Mouse (Mus musculus): ENCODE measurements around the gene Lrrk2. TPM values are rescaled to one million over a fixed set of nuclear protein-coding genes. Genes with fewer than 3 reads are reported as not detected.
"Not testable (repeated sequence)": the region's sequence is repeated elsewhere in the genome, so short reads cannot be mapped to it uniquely, and the experiment has no call there.

The Lrrk2 gene
- polyA plus RNA-seq, 1 experiment from 2014 or later: 1.5 TPM

DNA sequence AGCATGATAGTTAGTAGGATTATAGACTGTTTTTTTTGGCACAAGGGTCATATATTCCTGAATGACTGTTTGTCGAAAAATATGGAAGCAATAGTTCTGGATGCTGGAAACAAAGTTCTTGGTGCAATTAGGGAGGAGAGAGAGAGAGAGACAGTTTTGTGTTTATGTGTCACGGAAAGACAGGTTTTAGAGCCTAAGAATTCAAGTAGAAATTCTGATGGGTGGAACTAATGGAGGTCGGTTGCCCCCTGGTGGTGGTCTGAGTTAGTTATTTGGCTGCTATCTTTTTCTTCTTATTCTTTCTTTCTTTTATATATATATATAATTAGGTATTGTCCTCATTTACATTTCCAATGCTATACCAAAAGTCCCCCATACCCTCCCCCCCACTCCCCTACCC, 81.6 kb downstream of the Lrrk2 start:
- no peak for ATAC-seq (ENCODE audit: low read depth)
- Histone ChIP-seq H3K9ac (ENCODE audit: low read depth, low read length) (no peak overlapping the region), H3K4me1 (ENCODE audit: control insufficient read depth, low read depth, low read length) (no peaks in the 10 kb centered on the region), H3K9me3 (replicated peaks; ENCODE audit: control insufficient read depth, low read length) (no peaks in the 10 kb centered on the region), H3K27ac (ENCODE audit: low read length) (no peak overlapping the region), H3K27me3 (ENCODE audit: control insufficient read depth, insufficient read depth, low read depth, low read length) (no peaks in the 10 kb centered on the region), H3K4me2 (ENCODE audit: low read depth, low read length) (no peak overlapping the region), H3K4me3 (ENCODE audit: low read depth, low read length) (no peak overlapping the region), H3K36me3 (ENCODE audit: control insufficient read depth, insufficient read depth) (no peaks in the 10 kb centered on the region)
- WGBS (ENCODE audit: insufficient replicate concordance): 12% methylated on average over 3 of the region's 3 CpGs

DNA sequence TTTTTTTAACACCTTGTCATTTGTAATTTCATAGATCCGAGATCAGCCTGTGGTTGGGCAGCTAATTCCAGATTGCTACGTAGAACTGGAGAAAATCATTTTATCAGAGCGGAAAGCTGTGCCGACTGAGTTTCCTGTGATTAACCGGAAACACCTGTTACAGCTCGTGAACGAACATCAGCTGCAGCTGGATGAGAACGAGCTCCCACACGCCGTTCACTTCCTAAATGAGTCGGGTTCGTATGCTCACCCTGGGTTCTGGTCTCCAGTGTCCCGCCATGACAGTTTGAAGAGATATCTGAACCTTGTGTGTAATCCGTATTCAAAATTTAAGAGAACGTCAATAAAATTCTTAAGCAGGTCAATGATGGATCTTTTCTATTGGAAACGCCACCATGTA, 82.8 kb downstream of the Lrrk2 start:
- WGBS (ENCODE audit: insufficient replicate concordance): 66% methylated on average over 16 of the region's 16 CpGs
- H3K4me1 ChIP-seq (ENCODE audit: control insufficient read depth, low read depth, low read length): no peaks in the 10 kb centered on the region
- H3K36me3 ChIP-seq (ENCODE audit: control insufficient read depth, insufficient read depth): no peaks in the 10 kb centered on the region
- H3K9ac ChIP-seq (ENCODE audit: low read depth, low read length): no peak overlapping the region
- no peak for ATAC-seq (ENCODE audit: low read depth)
- no peak overlapping the region for H3K4me2 ChIP-seq (ENCODE audit: low read depth, low read length)
- H3K27ac ChIP-seq (ENCODE audit: low read length): no peak overlapping the region
- H3K4me3 ChIP-seq (ENCODE audit: low read depth, low read length): no peak overlapping the region
- H3K9me3 ChIP-seq (replicated peaks; ENCODE audit: control insufficient read depth, low read length): no peaks in the 10 kb centered on the region
- no peaks in the 10 kb centered on the region for H3K27me3 ChIP-seq (ENCODE audit: control insufficient read depth, insufficient read depth, low read depth, low read length)

DNA sequence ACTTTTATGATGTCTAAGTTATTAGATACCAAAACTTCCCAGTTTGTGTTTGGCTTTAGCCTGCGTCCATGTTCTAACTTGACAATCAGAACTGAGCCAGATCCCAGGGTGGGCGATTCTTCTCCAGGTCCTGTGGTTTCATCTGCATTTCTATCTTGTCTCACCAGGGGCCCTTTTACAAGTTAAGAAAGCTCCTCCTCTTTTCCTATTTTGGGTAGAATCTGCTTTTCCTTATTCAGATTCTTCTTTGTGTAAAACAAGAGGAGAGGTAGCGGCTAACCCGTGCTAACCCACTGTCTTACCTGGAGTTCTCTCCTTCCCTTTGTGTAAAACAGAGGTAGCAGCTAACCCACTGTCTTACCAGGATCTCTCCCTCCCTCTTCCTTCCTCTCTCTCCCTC, 99.1 kb downstream of the Lrrk2 start:
- H3K4me1 ChIP-seq (ENCODE audit: control insufficient read depth, low read depth, low read length): no peaks in the 10 kb centered on the region
- H3K9ac ChIP-seq (ENCODE audit: low read depth, low read length): no peak overlapping the region
- H3K9me3 ChIP-seq (replicated peaks; ENCODE audit: control insufficient read depth, low read length): no peaks in the 10 kb centered on the region
- no peak overlapping the region for H3K4me3 ChIP-seq (ENCODE audit: low read depth, low read length)
- WGBS (ENCODE audit: insufficient replicate concordance): 38% methylated on average over 4 of the region's 4 CpGs
- H3K27ac ChIP-seq (ENCODE audit: low read length): no peak overlapping the region
- ATAC-seq (ENCODE audit: low read depth): no peak
- no peak overlapping the region for H3K4me2 ChIP-seq (ENCODE audit: low read depth, low read length)
- H3K36me3 ChIP-seq (ENCODE audit: control insufficient read depth, insufficient read depth): no peaks in the 10 kb centered on the region
- H3K27me3 ChIP-seq (ENCODE audit: control insufficient read depth, insufficient read depth, low read depth, low read length): no peaks in the 10 kb centered on the region

DNA sequence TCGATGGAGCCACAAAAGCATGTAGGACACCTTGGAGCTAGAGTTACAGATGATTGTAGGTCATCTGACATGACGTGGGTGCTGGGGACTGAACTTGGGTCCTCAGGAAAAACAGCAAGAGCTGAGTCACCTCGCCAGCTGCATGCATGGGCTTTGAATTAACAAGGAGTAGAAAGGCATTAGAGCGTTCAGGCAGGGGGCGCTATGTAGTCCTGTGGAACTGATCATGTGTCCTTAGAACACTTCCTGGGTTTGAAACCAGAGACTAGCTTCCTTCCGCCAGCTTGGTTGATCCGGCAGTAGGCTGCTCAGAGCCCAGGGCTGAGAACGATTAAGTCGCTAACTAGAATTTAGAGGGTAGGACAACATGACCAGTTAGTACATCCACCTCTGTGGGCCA, 106.2 kb downstream of the Lrrk2 start:
- H3K27ac ChIP-seq (ENCODE audit: low read length): no peak overlapping the region
- no peak overlapping the region for H3K4me2 ChIP-seq (ENCODE audit: low read depth, low read length)
- H3K4me3 ChIP-seq (ENCODE audit: low read depth, low read length): no peak overlapping the region
- no peaks in the 10 kb centered on the region for H3K36me3 ChIP-seq (ENCODE audit: control insufficient read depth, insufficient read depth)
- H3K27me3 ChIP-seq (ENCODE audit: control insufficient read depth, insufficient read depth, low read depth, low read length): no peaks in the 10 kb centered on the region
- H3K4me1 ChIP-seq (ENCODE audit: control insufficient read depth, low read depth, low read length): no peaks in the 10 kb centered on the region
- no peak for ATAC-seq (ENCODE audit: low read depth)
- H3K9ac ChIP-seq (ENCODE audit: low read depth, low read length): no peak overlapping the region
- H3K9me3 ChIP-seq (replicated peaks; ENCODE audit: control insufficient read depth, low read length): no peaks in the 10 kb centered on the region
- 76% methylated on average over 9 of the region's 9 CpGs for WGBS (ENCODE audit: insufficient replicate concordance)

- no peak overlapping the region for H3K9ac ChIP-seq (ENCODE audit: low read depth, low read length)
- no peaks in the 10 kb centered on the region for H3K9me3 ChIP-seq (replicated peaks; ENCODE audit: control insufficient read depth, low read length)
- no peaks in the 10 kb centered on the region for H3K36me3 ChIP-seq (ENCODE audit: control insufficient read depth, insufficient read depth)
- no peaks in the 10 kb centered on the region for H3K27me3 ChIP-seq (ENCODE audit: control insufficient read depth, insufficient read depth, low read depth, low read length)
- no peaks in the 10 kb centered on the region for H3K4me1 ChIP-seq (ENCODE audit: control insufficient read depth, low read depth, low read length)
- H3K27ac ChIP-seq (ENCODE audit: low read length): no peak overlapping the region
- H3K4me3 ChIP-seq (ENCODE audit: low read depth, low read length): no peak overlapping the region
- no peak for ATAC-seq (ENCODE audit: low read depth)
- WGBS (ENCODE audit: insufficient replicate concordance): 22% methylated on average over 6 of the region's 6 CpGs
- H3K4me2 ChIP-seq (ENCODE audit: low read depth, low read length): no peak overlapping the region
Observed at GRCm38 (mm10) chr15:91781172-91781571, 108.2 kb downstream of the Lrrk2 start.

DNA sequence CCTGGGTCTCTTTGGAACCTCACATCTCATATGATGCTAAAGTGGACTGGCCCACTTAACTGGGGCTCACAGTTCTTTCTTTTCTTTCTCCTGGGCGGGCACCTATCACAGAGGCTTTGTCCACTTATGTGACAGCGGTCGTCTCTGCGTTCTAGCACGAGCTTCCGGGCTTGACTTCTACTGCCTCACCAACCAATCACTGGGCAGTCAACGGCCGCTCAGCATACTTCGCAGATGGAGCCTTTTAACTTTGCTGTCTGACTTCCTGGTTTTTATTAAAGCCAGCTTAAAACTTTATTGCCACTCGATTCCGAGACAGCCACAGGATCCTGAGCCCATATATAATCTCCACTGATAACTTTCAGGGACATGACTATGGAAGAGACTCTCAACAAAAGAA, 115.4 kb downstream of the Lrrk2 start:
- Histone ChIP-seq H3K9me3 (replicated peaks; ENCODE audit: control insufficient read depth, low read length) (no peaks in the 10 kb centered on the region), H3K9ac (ENCODE audit: low read depth, low read length) (no peak overlapping the region), H3K27me3 (ENCODE audit: control insufficient read depth, insufficient read depth, low read depth, low read length) (no peaks in the 10 kb centered on the region), H3K27ac (ENCODE audit: low read length) (no peak overlapping the region), H3K36me3 (ENCODE audit: control insufficient read depth, insufficient read depth) (no peaks in the 10 kb centered on the region), H3K4me2 (ENCODE audit: low read depth, low read length) (no peak overlapping the region), H3K4me3 (ENCODE audit: low read depth, low read length) (no peak overlapping the region), H3K4me1 (ENCODE audit: control insufficient read depth, low read depth, low read length) (no peaks in the 10 kb centered on the region)
- WGBS (ENCODE audit: insufficient replicate concordance): 76% methylated on average over 11 of the region's 11 CpGs
- no peak for ATAC-seq (ENCODE audit: low read depth)

DNA sequence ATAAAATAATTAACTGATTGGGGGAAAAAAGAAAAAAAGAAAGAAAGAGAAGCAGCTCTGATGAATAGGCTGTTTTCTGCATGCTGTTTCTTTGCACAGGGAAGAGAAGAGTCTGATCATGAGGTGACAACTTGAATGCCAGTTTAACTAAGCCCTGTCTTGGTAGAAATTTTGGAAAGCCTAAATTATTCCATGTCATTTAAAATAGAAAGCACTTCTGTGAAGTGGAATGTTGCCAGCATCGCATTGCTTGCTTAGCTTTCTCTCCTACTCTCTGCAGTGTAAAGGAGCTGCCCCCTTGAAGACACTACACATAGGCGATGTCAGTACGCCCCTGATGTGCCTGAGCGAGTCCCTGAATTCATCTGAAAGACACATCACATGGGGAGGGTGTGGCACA, 133.5 kb downstream of the Lrrk2 start:
- H3K36me3 ChIP-seq (ENCODE audit: control insufficient read depth, insufficient read depth): no peaks in the 10 kb centered on the region
- no peaks in the 10 kb centered on the region for H3K9me3 ChIP-seq (replicated peaks; ENCODE audit: control insufficient read depth, low read length)
- H3K27me3 ChIP-seq (ENCODE audit: control insufficient read depth, insufficient read depth, low read depth, low read length): no peaks in the 10 kb centered on the region
- WGBS (ENCODE audit: insufficient replicate concordance): 66% methylated on average over 4 of the region's 4 CpGs
- no peak for ATAC-seq (ENCODE audit: low read depth)
- H3K9ac ChIP-seq (ENCODE audit: low read depth, low read length): no peak overlapping the region
- no peak overlapping the region for H3K4me2 ChIP-seq (ENCODE audit: low read depth, low read length)
- H3K27ac ChIP-seq (ENCODE audit: low read length): no peak overlapping the region
- no peaks in the 10 kb centered on the region for H3K4me1 ChIP-seq (ENCODE audit: control insufficient read depth, low read depth, low read length)
- H3K4me3 ChIP-seq (ENCODE audit: low read depth, low read length): no peak overlapping the region

GRCm38 (mm10) chr15:91835319-91835718, 162.3 kb downstream of the Lrrk2 start:
- Histone ChIP-seq H3K4me3 (ENCODE audit: low read depth, low read length) (no peak overlapping the region), H3K4me2 (ENCODE audit: low read depth, low read length) (no peak overlapping the region), H3K27me3 (ENCODE audit: control insufficient read depth, insufficient read depth, low read depth, low read length) (no peaks in the 10 kb centered on the region), H3K9ac (ENCODE audit: low read depth, low read length) (no peak overlapping the region), H3K36me3 (ENCODE audit: control insufficient read depth, insufficient read depth) (no peaks in the 10 kb centered on the region), H3K9me3 (replicated peaks; ENCODE audit: control insufficient read depth, low read length) (no peaks in the 10 kb centered on the region), H3K4me1 (ENCODE audit: control insufficient read depth, low read depth, low read length) (no peaks in the 10 kb centered on the region), H3K27ac (ENCODE audit: low read length) (no peak overlapping the region)
- 50% methylated on average over 6 of the region's 6 CpGs for WGBS (ENCODE audit: insufficient replicate concordance)
- no peak for ATAC-seq (ENCODE audit: low read depth)

GRCm38 (mm10) chr15:91837965-91838364, 165.0 kb downstream of the Lrrk2 start, which contains the start of gene Smgc:
Smgc (plus strand) TSS chr15:91838265.
- H3K4me3 ChIP-seq (ENCODE audit: low read depth, low read length): no peak within 1 kb of the TSS
- no peak within 1 kb of the TSS for H3K9ac ChIP-seq (ENCODE audit: low read depth, low read length)
- WGBS (ENCODE audit: insufficient replicate concordance): 65% methylated on average over 7 of the region's 7 CpGs
- no peak within 1 kb of the TSS for H3K4me2 ChIP-seq (ENCODE audit: low read depth, low read length)
- no peaks in the 10 kb centered on the region for H3K36me3 ChIP-seq (ENCODE audit: control insufficient read depth, insufficient read depth)
- no peaks in the 10 kb centered on the region for H3K27me3 ChIP-seq (ENCODE audit: control insufficient read depth, insufficient read depth, low read depth, low read length)
- H3K27ac ChIP-seq (ENCODE audit: low read length): no peak within 1 kb of the TSS
- no peak for ATAC-seq (ENCODE audit: low read depth)
- H3K4me1 ChIP-seq (ENCODE audit: control insufficient read depth, low read depth, low read length): no peaks in the 10 kb centered on the region
- H3K9me3 ChIP-seq (replicated peaks; ENCODE audit: control insufficient read depth, low read length): no peaks in the 10 kb centered on the region

DNA sequence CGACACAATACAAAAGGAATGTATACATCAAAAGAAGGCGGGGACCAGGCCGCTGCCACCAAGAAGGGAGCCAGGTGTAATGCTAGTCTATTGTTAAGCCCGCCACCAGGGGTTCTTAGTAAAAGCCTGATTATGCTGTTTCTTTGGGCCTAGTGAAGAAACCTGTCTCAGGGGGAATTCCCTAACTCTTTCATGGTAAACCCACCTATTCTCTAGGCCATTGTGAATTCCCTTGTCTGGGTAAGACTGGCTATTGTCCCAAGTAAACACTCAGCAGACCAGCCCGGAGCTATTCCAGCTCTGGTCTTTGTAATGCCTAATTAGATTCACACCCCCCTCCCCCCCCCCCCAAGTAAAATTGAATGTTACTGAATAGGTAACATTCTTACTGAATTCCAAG, 191.2 kb downstream of the Lrrk2 start:
- not testable (repeated sequence) for H3K4me1 ChIP-seq (ENCODE audit: control insufficient read depth, low read depth, low read length); H3K9me3 ChIP-seq (replicated peaks; ENCODE audit: control insufficient read depth, low read length); H3K27me3 ChIP-seq (ENCODE audit: control insufficient read depth, insufficient read depth, low read depth, low read length); H3K27ac ChIP-seq (ENCODE audit: low read length); ATAC-seq (ENCODE audit: low read depth); H3K36me3 ChIP-seq (ENCODE audit: control insufficient read depth, insufficient read depth); H3K9ac ChIP-seq (ENCODE audit: low read depth, low read length); H3K4me3 ChIP-seq (ENCODE audit: low read depth, low read length); H3K4me2 ChIP-seq (ENCODE audit: low read depth, low read length)
- 39% methylated on average over 5 of the region's 5 CpGs for WGBS (ENCODE audit: insufficient replicate concordance)

Measured in liver, embryonic 16.5 days (tissue).